Mouse (Mus musculus): ENCODE data around the gene Kcnj13. TPM values are rescaled to one million over a fixed set of nuclear protein-coding genes. Genes with fewer than 3 reads are reported as not detected.

Kcnj13 gene
- polyA plus RNA-seq (2017; shearing (Covaris generic)), result under 1 TPM; 0.53 to 0.84 TPM

GRCm38 (mm10) chr1:87394594-87394993 is at the start of gene Kcnj13:
Kcnj13 (minus strand) TSS chr1:87394729.

Other genes starting within 250 kb of the Kcnj13 start
- gene Ecel1, start 238.2 kb downstream of the Kcnj13 start, polyA plus RNA-seq (2017; shearing (Covaris generic)), result 1 to 10 TPM; 1.6 to 2.7 TPM
- not detected for gene Prss56, start 211.4 kb downstream of the Kcnj13 start, polyA plus RNA-seq (2017; shearing (Covaris generic))
- under 1 TPM in 1 of 2 experiments, not detected in 1; 0.64 TPM for gene Chrnd, start 204.1 kb downstream of the Kcnj13 start, polyA plus RNA-seq (2017; shearing (Covaris generic))
- gene Chrng, start 190.1 kb downstream of the Kcnj13 start, polyA plus RNA-seq (2017; shearing (Covaris generic)), result under 1 TPM in 1 of 2 experiments, not detected in 1; 0.24 TPM
- 100 to 1,000 TPM; 117 to 140 TPM for gene Eif4e2, start 180.8 kb downstream of the Kcnj13 start, polyA plus RNA-seq (2017; shearing (Covaris generic))
- 1 to 10 TPM in 1 of 2 experiments, not detected in 1; 4.0 TPM for gene Efhd1, start 130.4 kb downstream of the Kcnj13 start, polyA plus RNA-seq (2017; shearing (Covaris generic))
- 10 to 100 TPM; 56.4 to 70.5 TPM for gene Gigyf2, start 67.7 kb downstream of the Kcnj13 start, polyA plus RNA-seq (2017; shearing (Covaris generic))
- under 1 TPM in 1 of 2 experiments, not detected in 1; 0.49 TPM for gene Snorc, start 75.5 kb upstream of the Kcnj13 start, polyA plus RNA-seq (2017; shearing (Covaris generic))
- not detected for gene Neu2, start 115.2 kb upstream of the Kcnj13 start, polyA plus RNA-seq (2017; shearing (Covaris generic))
- gene Ngef, start 179.1 kb upstream of the Kcnj13 start, polyA plus RNA-seq (2017; shearing (Covaris generic)), result under 1 TPM in 1 of 2 experiments, not detected in 1; 0.69 TPM
- gene Inpp5d, start 225.6 kb upstream of the Kcnj13 start, polyA plus RNA-seq (2017; shearing (Covaris generic)), result 100 to 1,000 TPM; 167 to 195 TPM

Data from inflammation-experienced regulatory T-cells (primary cell).